Mouse (Mus musculus): ENCODE measurements around the gene Tyw5.

Tyw5 gene

GRCm38 (mm10) chr1:57406187-57407151 lies at the start of gene Tyw5, which contains the start of gene Maip1:
Tyw5 (minus strand) TSS chr1:57407101.
Maip1 (plus strand) TSS chr1:57406328.
- peak; percentile 78 for DNase-seq

GRCm38 (mm10) chr1:57450241-57450640 lies 43.3 kb upstream of the Tyw5 start:
- no peak for DNase-seq

- DNase-seq = no peak
These were observed 38.8 kb upstream of the Tyw5 start for GRCm38 (mm10) chr1:57445679-57446078.

GRCm38 (mm10) chr1:57440771-57441170 lies 33.9 kb upstream of the Tyw5 start:
- no peak for DNase-seq

- no peak for DNase-seq
These were observed 32.1 kb upstream of the Tyw5 start for GRCm38 (mm10) chr1:57439026-57439425.

GRCm38 (mm10) chr1:57436954-57437353 lies 30.1 kb upstream of the Tyw5 start:
- no peak for DNase-seq

GRCm38 (mm10) chr1:57436408-57436807 lies 29.5 kb upstream of the Tyw5 start:
- no peak for DNase-seq

GRCm38 (mm10) chr1:57433141-57433540 lies 26.2 kb upstream of the Tyw5 start:
- DNase-seq = no peak

GRCm38 (mm10) chr1:57429786-57430483 lies 23.0 kb upstream of the Tyw5 start:
- no peak for DNase-seq

- peak; percentile 64 for DNase-seq
These were observed 21.7 kb upstream of the Tyw5 start for GRCm38 (mm10) chr1:57428368-57429308.

- DNase-seq = no peak
These were observed 16.8 kb upstream of the Tyw5 start for GRCm38 (mm10) chr1:57423696-57424095.

- DNase-seq = no peak
These were observed 6.5 kb upstream of the Tyw5 start for GRCm38 (mm10) chr1:57413397-57413796.

- no peak for DNase-seq
These were observed 2.1 kb upstream of the Tyw5 start for GRCm38 (mm10) chr1:57408994-57409393.

- DNase-seq = no peak
These were observed 4.8 kb downstream of the Tyw5 start for GRCm38 (mm10) chr1:57402116-57402515.

- DNase-seq = no peak
These were observed 6.0 kb downstream of the Tyw5 start for GRCm38 (mm10) chr1:57400877-57401276.

- DNase-seq = no peak
These were observed 6.6 kb downstream of the Tyw5 start for GRCm38 (mm10) chr1:57400321-57400720.

- peak; percentile 31 for DNase-seq
These were observed 12.8 kb downstream of the Tyw5 start for GRCm38 (mm10) chr1:57394051-57394450.

GRCm38 (mm10) chr1:57392417-57392816 lies 14.5 kb downstream of the Tyw5 start:
- no peak for DNase-seq

- DNase-seq = no peak
These were observed 15.7 kb downstream of the Tyw5 start for GRCm38 (mm10) chr1:57390993-57391790.

- no peak for DNase-seq
These were observed 18.3 kb downstream of the Tyw5 start for GRCm38 (mm10) chr1:57388402-57389155.

GRCm38 (mm10) chr1:57387876-57388275 lies 19.0 kb downstream of the Tyw5 start:
- peak; percentile 11 for DNase-seq
